Mouse (Mus musculus) spleen, embryonic (tissue): ENCODE measurements around the gene Gja8.

Experiments
- CTCF ChIA-PET: fragments of 350-600 bp; sonication (Branson Sonifier 250); formaldehyde crosslinking; loops from one replicate; lab custom pipeline; 2022; lab: Charles Lee

Gja8 gene

GRCm38 (mm10) chr3:96880385-96880784 is 45.4 kb downstream of the Gja8 start:
- CTCF ChIA-PET, result no interaction called here

DNA sequence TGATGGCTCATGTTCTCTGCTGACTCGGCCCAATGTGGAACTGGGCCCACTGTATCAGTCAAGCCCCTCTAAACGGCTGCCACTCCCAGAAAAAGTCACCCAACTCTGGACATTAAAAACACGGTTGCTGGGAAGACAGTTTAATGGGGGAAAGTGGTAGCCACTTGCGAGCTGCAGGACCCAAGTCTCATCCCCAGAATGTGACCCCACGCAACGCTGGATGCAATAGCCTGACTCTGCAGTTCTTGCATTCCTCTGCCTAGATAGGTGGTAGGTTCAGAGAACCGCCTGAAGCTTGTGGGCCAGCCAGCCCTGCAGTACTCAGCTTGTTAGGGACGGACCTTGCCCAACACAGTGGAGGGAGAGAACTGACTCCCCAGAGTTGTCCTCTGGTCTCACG is 46.3 kb downstream of the Gja8 start:
- CTCF ChIA-PET, result no interaction called here

DNA sequence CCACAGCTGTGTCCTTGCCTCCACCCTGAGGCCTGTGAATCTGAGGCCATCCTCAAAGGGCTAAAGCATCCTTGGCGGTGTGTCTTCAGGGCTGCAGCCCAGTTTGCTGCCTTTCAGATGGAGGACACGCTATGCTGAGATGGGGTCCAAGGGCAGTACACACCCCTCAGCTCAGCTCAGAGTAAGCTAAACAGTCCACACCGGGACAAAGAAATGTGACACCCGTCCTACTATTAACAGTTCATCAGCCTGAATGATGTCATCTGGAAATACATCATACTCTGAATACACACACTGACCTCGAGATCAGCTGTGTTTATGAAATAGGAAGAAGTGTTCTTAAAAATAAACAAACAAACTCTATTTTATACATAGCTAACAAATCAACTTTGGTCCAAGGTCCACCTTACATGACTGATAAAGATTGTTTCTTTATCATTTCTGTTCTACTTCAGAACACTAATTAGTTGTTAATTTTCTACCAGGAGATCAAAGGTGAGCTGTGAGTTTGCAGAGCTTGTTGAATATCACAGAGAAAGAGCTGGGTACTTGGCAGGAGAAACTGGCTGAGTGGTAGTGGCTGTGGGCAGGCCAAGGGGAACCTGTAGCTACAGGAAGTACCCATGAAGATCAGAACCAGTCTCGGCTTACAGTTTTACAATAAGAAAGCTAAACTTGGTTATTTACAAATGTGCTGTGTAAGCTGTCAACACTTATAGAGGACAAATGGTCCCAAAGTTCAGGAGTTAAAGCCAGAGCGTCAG is 50.8 kb downstream of the Gja8 start:
- CTCF ChIA-PET, result no interaction called here

DNA sequence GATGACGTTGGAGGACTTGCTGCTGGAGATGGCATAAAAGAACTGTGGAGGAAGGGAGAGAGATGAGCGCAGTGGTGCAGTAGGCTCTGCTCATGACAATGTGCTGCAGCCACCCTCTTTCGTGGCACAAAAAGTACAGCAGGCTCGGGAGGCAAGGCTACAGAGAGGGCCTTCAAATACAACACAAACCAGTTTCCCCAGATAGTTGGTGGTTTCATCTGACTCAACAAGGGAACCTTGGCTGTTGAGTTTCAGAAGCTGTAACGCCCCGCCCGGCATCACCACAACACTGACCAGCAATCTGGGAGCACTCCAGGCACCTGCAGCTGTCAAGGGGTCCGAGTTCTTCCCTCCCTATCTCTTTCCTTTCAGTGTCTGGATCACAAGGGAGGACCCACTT is 53.3 kb downstream of the Gja8 start:
- CTCF ChIA-PET, result no interaction called here

- CTCF ChIA-PET, result no interaction called here
These were observed 54.8 kb downstream of the Gja8 start for GRCm38 (mm10) chr3:96871070-96871469.

DNA sequence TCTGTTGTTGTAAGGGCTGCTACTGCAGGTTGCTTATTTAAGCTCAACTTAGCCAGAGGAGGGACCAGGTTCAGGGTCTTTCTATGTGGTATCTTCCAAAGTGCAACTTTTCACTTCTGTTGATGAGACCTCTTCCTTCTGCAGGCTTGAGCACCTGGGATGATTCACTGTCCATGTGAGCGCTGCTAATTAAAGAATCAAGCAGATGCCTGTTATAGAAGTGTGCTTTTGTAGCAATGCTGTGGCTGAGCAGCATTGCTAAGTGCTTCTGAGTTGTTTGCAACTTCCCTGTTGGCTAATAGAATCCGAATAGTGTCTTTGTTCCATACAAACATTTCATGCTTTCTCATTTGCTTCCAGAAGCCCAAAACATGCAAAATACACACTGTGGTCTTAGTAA is 55.5 kb downstream of the Gja8 start:
- CTCF ChIA-PET, result no interaction called here

GRCm38 (mm10) chr3:96869091-96869490 is 56.7 kb downstream of the Gja8 start:
- CTCF ChIA-PET, result no interaction called here

GRCm38 (mm10) chr3:96868566-96868965 is 57.3 kb downstream of the Gja8 start:
- CTCF ChIA-PET, result no interaction called here

DNA sequence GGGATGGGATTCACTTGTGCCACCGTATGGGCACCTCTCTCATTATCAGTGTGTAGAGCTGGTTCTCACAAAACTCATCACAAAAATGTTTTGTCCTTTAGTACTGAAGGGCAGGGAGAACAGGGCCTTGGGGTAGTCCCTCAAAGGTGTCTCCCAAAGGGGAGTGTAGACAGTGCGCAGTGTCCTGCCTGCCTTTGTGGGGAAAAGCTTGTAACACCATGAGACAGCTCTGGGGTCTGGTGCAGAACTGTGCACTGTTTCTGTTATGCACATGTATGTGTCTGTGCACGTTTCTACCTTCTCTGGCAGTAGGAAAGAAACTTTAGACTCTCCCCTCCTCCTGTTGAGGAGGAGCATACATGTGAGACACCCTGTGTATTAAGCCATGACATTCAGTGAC is 58.0 kb downstream of the Gja8 start:
- CTCF ChIA-PET, result no interaction called here
